Mouse (Mus musculus) small intestine, adult 2 months (tissue): Measurements from ENCODE around the gene Fam163b.

Experiments used
- CTCF ChIP-seq: fragments of 200-500 bp; IDR thresholded peaks from 2 replicates; pipeline ENCODE4 v1.5.1; 2012; ENCODE audit warnings: low read depth, mild to moderate bottlenecking, control low read depth, inconsistent platforms, low read length, moderate library complexity, mixed read lengths; ENCODE audit not compliant: insufficient replicate concordance, insufficient read length; ENCODE audit errors: extremely low read depth
- POLR2A ChIP-seq: fragments of 200-500 bp; IDR thresholded peaks from 2 replicates; pipeline ENCODE4 v1.6.1; 2012; ENCODE audit warnings: low read depth, mild to moderate bottlenecking, control low read depth, inconsistent platforms, low read length, moderate library complexity

GRCm38 (mm10) chr2:27118452-27118851 lies 23.8 kb downstream of the Fam163b start:
- no peak for TF ChIP-seq CTCF
- no peak for TF ChIP-seq POLR2A
